Mouse (Mus musculus) layer of hippocampus, adult 9-10 months (tissue): ENCODE results near the gene Defa28.
"Not testable (repeated sequence)": the region's sequence is repeated elsewhere in the genome, so short reads cannot be mapped to it uniquely, and the experiment has no call there.

Experiments used
- DNase-seq: peaks from one replicate; pipeline ENCODE4 v3.0.0; 2022; ENCODE audit warnings: low spot score

The Defa28 gene

DNA sequence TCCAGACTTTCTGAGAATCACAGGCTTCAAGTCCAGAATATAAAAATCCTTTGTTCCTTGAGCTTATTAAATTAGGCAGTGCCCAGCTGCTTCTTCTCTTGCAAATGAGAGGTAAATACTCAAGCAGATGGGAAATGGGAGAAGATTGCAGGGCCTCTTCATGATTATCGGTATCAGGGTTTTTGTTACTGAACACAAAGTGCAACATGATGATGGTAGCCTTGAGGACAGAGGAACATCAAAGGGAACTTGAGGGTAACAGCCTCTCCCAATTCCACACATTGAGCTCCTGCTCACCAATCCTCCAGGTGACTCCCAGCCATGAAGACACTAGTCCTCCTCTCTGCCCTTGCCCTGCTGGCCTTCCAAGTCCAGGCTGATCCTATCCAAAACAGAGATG lies at the start of gene Defa28:
TSS of gene Defa28 (plus strand) at position 301 of the 400 bp plus-strand sequence.
- not testable (repeated sequence) for DNase-seq

DNA sequence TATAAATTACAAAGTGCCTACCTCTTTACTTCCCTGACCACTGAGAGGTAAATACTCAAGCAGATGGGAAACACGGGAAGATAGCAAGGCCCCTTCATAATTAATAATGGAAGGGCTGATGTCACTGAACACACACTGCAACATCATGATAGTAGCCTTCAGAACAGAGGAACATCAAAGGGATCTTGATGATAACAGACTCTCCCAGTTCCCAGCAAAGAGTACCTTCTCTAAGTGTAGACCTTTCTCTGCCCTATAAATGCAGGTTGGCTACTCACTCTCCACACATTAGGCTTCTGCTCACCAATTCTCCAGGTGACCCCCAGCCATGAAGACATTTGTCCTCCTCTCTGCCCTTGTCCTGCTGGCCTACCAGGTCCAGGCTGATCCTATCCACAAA lies 17.7 kb upstream of the Defa28 start, which contains the start of gene Defa37:
TSS of gene Defa37 (plus strand) at position 301 of the 400 bp plus-strand sequence.
- DNase-seq = not testable (repeated sequence)

DNA sequence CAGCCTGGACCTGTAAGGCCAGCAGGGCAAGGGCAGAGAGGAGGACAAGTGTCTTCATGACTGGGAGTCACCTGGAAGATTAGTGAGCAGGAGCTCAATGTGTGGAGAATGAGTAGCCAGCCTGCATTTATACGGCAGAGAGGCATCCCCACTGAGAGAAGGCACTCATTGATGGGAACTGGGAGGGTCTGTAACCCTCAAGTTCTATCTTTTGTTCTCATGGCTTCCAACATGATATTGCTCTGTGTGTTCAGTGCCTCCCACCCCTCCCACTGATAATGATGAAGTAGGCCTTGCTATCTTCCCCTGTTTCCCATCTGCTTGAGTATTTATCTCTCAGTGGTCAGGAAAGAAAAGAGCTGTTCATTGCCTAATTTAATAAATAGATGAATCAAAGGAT lies 11.6 kb downstream of the Defa28 start, which contains the start of gene Gm7861:
TSS of gene Gm7861 (minus strand) at position 101 of the 400 bp plus-strand sequence.
- DNase-seq = not testable (repeated sequence)

DNA sequence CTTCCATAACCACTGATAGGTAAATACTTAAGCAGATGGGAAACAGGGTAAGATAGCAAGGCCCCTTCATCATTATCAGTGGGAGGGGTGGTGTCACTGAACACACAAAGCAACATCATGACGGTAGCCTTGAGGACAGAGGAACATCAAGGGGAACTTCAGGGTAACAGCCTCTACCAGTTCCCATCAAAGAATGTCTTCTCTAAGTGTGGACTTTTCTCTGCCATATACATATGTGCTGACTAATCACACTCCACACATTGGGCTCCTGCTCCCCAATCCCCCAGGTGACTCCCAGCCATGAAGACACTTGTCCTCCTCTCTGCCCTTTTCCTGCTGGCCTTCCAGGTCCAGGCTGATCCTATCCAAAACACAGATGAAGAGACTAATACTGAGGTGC lies 35.1 kb downstream of the Defa28 start, which contains the start of gene Defa26:
TSS of gene Defa26 (plus strand) at position 301 of the 400 bp plus-strand sequence.
- not testable (repeated sequence) for DNase-seq
